Mouse (Mus musculus): Measurements from ENCODE around the gene Taok2. TPM values are rescaled to one million over a fixed set of nuclear protein-coding genes. Genes with fewer than 3 reads are reported as not detected.

Gene Taok2
- total and polyA plus RNA-seq, 2 experiments from 2014 or later: 20.9 to 47.9 TPM

- TF ChIP-seq CTCF (IDR thresholded peaks at IDR 0.05; ENCODE audit: low read depth): peak; percentile 44
- no peak for TF ChIP-seq EP300 (IDR thresholded peaks at IDR 0.05; ENCODE audit: low read depth)
- Histone ChIP-seq H3K36me3 (replicated peaks; ENCODE audit: control insufficient read depth, insufficient read depth, low read length) (peaks cover 12% of the 10 kb centered on the region; the same call in 1 of the 2 replicates), H3K27ac (ENCODE audit: low read depth) (no peak overlapping the region), H3K9me3 (replicated peaks; ENCODE audit: control insufficient read depth, low read length) (no peaks in the 10 kb centered on the region), H3K4me3 (ENCODE audit: low read depth, low read length) (no peak overlapping the region), H3K27me3 (ENCODE audit: control insufficient read depth, insufficient read depth, low read length) (no peaks in the 10 kb centered on the region), H3K9ac (replicated peaks; ENCODE audit: low read depth, low read length) (peak overlapping the region; percentile 16; the same call in 1 of the 2 replicates), H3K4me1 (ENCODE audit: control insufficient read depth, insufficient read depth) (no peaks in the 10 kb centered on the region), H3K4me2 (ENCODE audit: low read depth, low read length) (no peak overlapping the region)
- DNase-seq (ENCODE audit: low spot score) (no peak), ATAC-seq (ENCODE audit: insufficient read depth, low read depth) (no peak)
- 38% methylated on average over 7 of the region's 7 CpGs for WGBS
These were observed 4.3 kb upstream of the Taok2 start for GRCm38 (mm10) chr7:126888852-126889251.

GRCm38 (mm10) chr7:126887281-126887680, 2.8 kb upstream of the Taok2 start:
- 87% methylated on average over 5 of the region's 5 CpGs for WGBS
- no peaks in the 10 kb centered on the region for H3K9me3 ChIP-seq (replicated peaks; ENCODE audit: control insufficient read depth, low read length)
- no peaks in the 10 kb centered on the region for H3K27me3 ChIP-seq (ENCODE audit: control insufficient read depth, insufficient read depth, low read length)
- H3K9ac ChIP-seq (replicated peaks; ENCODE audit: low read depth, low read length): no peak overlapping the region
- H3K27ac ChIP-seq (ENCODE audit: low read depth): no peak overlapping the region
- no peak overlapping the region for H3K4me2 ChIP-seq (ENCODE audit: low read depth, low read length)
- ATAC-seq (ENCODE audit: insufficient read depth, low read depth) (no peak), DNase-seq (ENCODE audit: low spot score) (no peak)
- no peak overlapping the region for H3K4me3 ChIP-seq (ENCODE audit: low read depth, low read length)
- peaks cover 13% of the 10 kb centered on the region; the same call in 1 of the 2 replicates for H3K4me1 ChIP-seq (ENCODE audit: control insufficient read depth, insufficient read depth)
- TF ChIP-seq EP300 (IDR thresholded peaks at IDR 0.05; ENCODE audit: low read depth) (no peak), CTCF (IDR thresholded peaks at IDR 0.05; ENCODE audit: low read depth) (no peak)
- H3K36me3 ChIP-seq (replicated peaks; ENCODE audit: control insufficient read depth, insufficient read depth, low read length): peaks cover 12% of the 10 kb centered on the region; the same call in 1 of the 2 replicates

GRCm38 (mm10) chr7:126883731-126884181, 747 bp downstream of the Taok2 start:
- Histone ChIP-seq H3K4me1 (ENCODE audit: control insufficient read depth, insufficient read depth) (peaks cover 24% of the 10 kb centered on the region; the same call in 1 of the 2 replicates), H3K27ac (ENCODE audit: low read depth) (peak overlapping the region; percentile 96), H3K36me3 (replicated peaks; ENCODE audit: control insufficient read depth, insufficient read depth, low read length) (peaks cover 18% of the 10 kb centered on the region), H3K4me2 (ENCODE audit: low read depth, low read length) (peak overlapping the region; percentile 97), H3K9me3 (replicated peaks; ENCODE audit: control insufficient read depth, low read length) (no peaks in the 10 kb centered on the region), H3K27me3 (ENCODE audit: control insufficient read depth, insufficient read depth, low read length) (no peaks in the 10 kb centered on the region), H3K9ac (replicated peaks; ENCODE audit: low read depth, low read length) (peak overlapping the region; percentile 90), H3K4me3 (ENCODE audit: low read depth, low read length) (peak overlapping the region; percentile 93)
- DNase-seq (ENCODE audit: low spot score) (peak; percentile 33), ATAC-seq (ENCODE audit: insufficient read depth, low read depth) (no peak)
- no peak for TF ChIP-seq CTCF (IDR thresholded peaks at IDR 0.05; ENCODE audit: low read depth)
- TF ChIP-seq EP300 (IDR thresholded peaks at IDR 0.05; ENCODE audit: low read depth): no peak
- WGBS: 0% methylated on average over 15 of the region's 15 CpGs

- H3K9me3 ChIP-seq (replicated peaks; ENCODE audit: control insufficient read depth, low read length): no peaks in the 10 kb centered on the region
- H3K27ac ChIP-seq (ENCODE audit: low read depth): peak overlapping the region; percentile 96
- H3K4me3 ChIP-seq (ENCODE audit: low read depth, low read length): peak overlapping the region; percentile 93; the same call in 1 of the 2 replicates
- H3K4me2 ChIP-seq (ENCODE audit: low read depth, low read length): peak overlapping the region; percentile 97
- DNase-seq (ENCODE audit: low spot score) (peak; percentile 43), ATAC-seq (ENCODE audit: insufficient read depth, low read depth) (no peak)
- no peak overlapping the region; the same call in 1 of the 2 replicates for H3K9ac ChIP-seq (replicated peaks; ENCODE audit: low read depth, low read length)
- no peaks in the 10 kb centered on the region for H3K27me3 ChIP-seq (ENCODE audit: control insufficient read depth, insufficient read depth, low read length)
- peaks cover 45% of the 10 kb centered on the region for H3K36me3 ChIP-seq (replicated peaks; ENCODE audit: control insufficient read depth, insufficient read depth, low read length)
- no peak for TF ChIP-seq CTCF (IDR thresholded peaks at IDR 0.05; ENCODE audit: low read depth)
- TF ChIP-seq EP300 (IDR thresholded peaks at IDR 0.05; ENCODE audit: low read depth): peak; percentile 82; the same call in 1 of the 2 replicates
- WGBS: 61% methylated on average over 6 of the region's 6 CpGs
- H3K4me1 ChIP-seq (ENCODE audit: control insufficient read depth, insufficient read depth): peaks cover 24% of the 10 kb centered on the region; the same call in 1 of the 2 replicates
These were observed 3.5 kb downstream of the Taok2 start for GRCm38 (mm10) chr7:126881040-126881439.

- Histone ChIP-seq H3K27ac (ENCODE audit: low read depth) (no peak overlapping the region), H3K4me3 (ENCODE audit: low read depth, low read length) (no peak overlapping the region), H3K36me3 (replicated peaks; ENCODE audit: control insufficient read depth, insufficient read depth, low read length) (peaks cover 83% of the 10 kb centered on the region), H3K9ac (replicated peaks; ENCODE audit: low read depth, low read length) (no peak overlapping the region), H3K9me3 (replicated peaks; ENCODE audit: control insufficient read depth, low read length) (no peaks in the 10 kb centered on the region), H3K27me3 (ENCODE audit: control insufficient read depth, insufficient read depth, low read length) (no peaks in the 10 kb centered on the region), H3K4me2 (ENCODE audit: low read depth, low read length) (no peak overlapping the region), H3K4me1 (ENCODE audit: control insufficient read depth, insufficient read depth) (peaks cover 11% of the 10 kb centered on the region; the same call in 1 of the 2 replicates)
- TF ChIP-seq CTCF (IDR thresholded peaks at IDR 0.05; ENCODE audit: low read depth) (no peak), EP300 (IDR thresholded peaks at IDR 0.05; ENCODE audit: low read depth) (no peak)
- ATAC-seq (ENCODE audit: insufficient read depth, low read depth) (no peak), DNase-seq (ENCODE audit: low spot score) (no peak)
- 94% methylated on average over 1 of the region's 1 CpGs for WGBS
These were observed 7.3 kb downstream of the Taok2 start for GRCm38 (mm10) chr7:126877239-126877638.

GRCm38 (mm10) chr7:126870520-126870891, 14.0 kb downstream of the Taok2 start:
- no peak overlapping the region for H3K9ac ChIP-seq (replicated peaks; ENCODE audit: low read depth, low read length)
- H3K27me3 ChIP-seq (ENCODE audit: control insufficient read depth, insufficient read depth, low read length): no peaks in the 10 kb centered on the region
- 93% methylated on average over 2 of the region's 2 CpGs for WGBS
- no peak overlapping the region for H3K27ac ChIP-seq (ENCODE audit: low read depth)
- DNase-seq (ENCODE audit: low spot score): no peak
- H3K9me3 ChIP-seq (replicated peaks; ENCODE audit: control insufficient read depth, low read length): no peaks in the 10 kb centered on the region
- no peak for ATAC-seq (ENCODE audit: insufficient read depth, low read depth)
- TF ChIP-seq CTCF (IDR thresholded peaks at IDR 0.05; ENCODE audit: low read depth) (no peak), EP300 (IDR thresholded peaks at IDR 0.05; ENCODE audit: low read depth) (no peak)
- no peak overlapping the region for H3K4me2 ChIP-seq (ENCODE audit: low read depth, low read length)
- H3K4me3 ChIP-seq (ENCODE audit: low read depth, low read length): no peak overlapping the region
- H3K4me1 ChIP-seq (ENCODE audit: control insufficient read depth, insufficient read depth): no peaks in the 10 kb centered on the region
- peaks cover 100% of the 10 kb centered on the region for H3K36me3 ChIP-seq (replicated peaks; ENCODE audit: control insufficient read depth, insufficient read depth, low read length)
